16 mouse cellular contexts compared by ENCODE assay signal in genomic region chr2:120054771-120055552, GRCm38 (mm10). TPM values are rescaled to one million over a fixed set of nuclear protein-coding genes. Genes with fewer than 3 reads are reported as not detected.
A peak's percentile ranks its signal among the peaks of the same experiment; 100 is the strongest.
DNase-seq lines count a peak whose midpoint lies in the region; ATAC-seq lines count a peak whose summit lies in the region.
"Had no signal": no experiment of that assay in that cellular context is flagged by ENCODE, and none has a peak within 500 bp of the region (broad histone marks: within the 10 kb centered on the region; RNA-seq: fewer than 3 reads in every experiment).

No protein-coding gene starts in this region.

- no peak overlapping the region for H3K4me3 ChIP-seq in brown adipose tissue, adult 24 weeks (ENCODE audit: insufficient read depth, low read depth, low read length)
- H3K4me3 ChIP-seq in hindbrain, embryonic 16.5 days (ENCODE audit: low read length) = no peak overlapping the region
- H3K4me3 ChIP-seq: kidney, embryonic 15.5 days; layer of hippocampus, adult 2 months; limb, embryonic 15.5 days; megakaryocyte, embryonic 14.5 days; neural tube, embryonic 12.5 days had no signal

- ATAC-seq in hindbrain, embryonic 16.5 days = no peak

- H3K27me3 ChIP-seq in hindbrain, embryonic 16.5 days (replicated peaks; ENCODE audit: control insufficient read depth, insufficient read depth, low read length) = no peaks in the 10 kb centered on the region
- H3K27me3 ChIP-seq: kidney, embryonic 15.5 days; limb, embryonic 15.5 days; neural tube, embryonic 12.5 days had no signal

- no peak overlapping the region for H3K9ac ChIP-seq in hindbrain, embryonic 16.5 days (ENCODE audit: low read depth, low read length)
- H3K9ac ChIP-seq: kidney, embryonic 15.5 days; limb, embryonic 15.5 days; lung, embryonic 14.5 days; neural tube, embryonic 12.5 days had no signal

- H3K9me3 ChIP-seq in hindbrain, embryonic 16.5 days (ENCODE audit: control insufficient read depth, low read length) = no peaks in the 10 kb centered on the region
- H3K9me3 ChIP-seq: kidney, embryonic 15.5 days; limb, embryonic 15.5 days; megakaryocyte, embryonic 14.5 days; neural tube, embryonic 12.5 days had no signal

- H3K27ac ChIP-seq in brown adipose tissue, adult 24 weeks (replicated peaks; ENCODE audit: low read depth, low read length) = peak overlapping the region; percentile 68
- no peak overlapping the region for H3K27ac ChIP-seq in hindbrain, embryonic 16.5 days (ENCODE audit: low read depth, low read length)
- H3K27ac ChIP-seq: kidney, embryonic 15.5 days; layer of hippocampus, adult 2 months; limb, embryonic 15.5 days; neural tube, embryonic 12.5 days had no signal

- no peaks in the 10 kb centered on the region for H3K36me3 ChIP-seq in hindbrain, embryonic 16.5 days (ENCODE audit: control insufficient read depth, insufficient read depth, low read length)
- H3K36me3 ChIP-seq: kidney, embryonic 15.5 days; limb, embryonic 15.5 days; neural tube, embryonic 12.5 days had no signal

- 90% methylated on average over 12 of the region's 12 CpGs for WGBS in hindbrain, embryonic 16.5 days

- H3K4me1 ChIP-seq in brown adipose tissue, adult 24 weeks (ENCODE audit: control insufficient read depth, insufficient read depth, insufficient read length, low read length) = peaks cover 38% of the 10 kb centered on the region
- no peaks in the 10 kb centered on the region for H3K4me1 ChIP-seq in hindbrain, embryonic 16.5 days (ENCODE audit: control insufficient read depth, insufficient read depth, low read depth, low read length)
- H3K4me1 ChIP-seq: megakaryocyte, embryonic 14.5 days; neural tube, embryonic 12.5 days had no signal

- intact Hi-C loops in heart, postnatal 25 days (cut with DNase I) = no loop called here

- no peak overlapping the region for H3K4me2 ChIP-seq in hindbrain, embryonic 16.5 days (ENCODE audit: low read length)
- H3K4me2 ChIP-seq: kidney, embryonic 15.5 days; limb, embryonic 15.5 days; lung, embryonic 14.5 days; neural tube, embryonic 12.5 days had no signal

- DNase-seq in gastrocnemius, postnatal 25 days = peak; percentile 54
- no peak for DNase-seq in gastrocnemius, postnatal 10 days
- peak; percentile 71 for DNase-seq in adipocyte (ENCODE audit: low spot score)
- DNase-seq in heart, postnatal 25 days (ENCODE audit: low spot score) = peak; percentile 17
- DNase-seq in right cerebral cortex, postnatal 25 days = no peak
- no peak for DNase-seq in cerebellum, adult 9-10 months
- DNase-seq: cerebellum, adult 11-12 months; right cerebral cortex, adult 18-20 months had no signal

RNA-seq across cellular contexts. Expression of gene Pla2g4b, which starts 21.7 kb away (rescaled TPM):
- total RNA-seq in gastrocnemius, postnatal 25 days (2021) = 1 to 10 TPM; 1.3 to 1.4 TPM
- 1 to 10 TPM in 1 of 2 experiments, under 1 TPM in 1; 0.82 to 2.2 TPM for total RNA-seq in gastrocnemius, postnatal 10 days (2021)
- 0.88 TPM in 1 of 2 replicates, not detected in the other for polyA plus RNA-seq in brown adipose tissue, adult 24 weeks (2012; ENCODE audit: insufficient read depth, insufficient read length, missing spikeins)
- 1 to 10 TPM; 1.7 to 2.8 TPM for total RNA-seq in heart, postnatal 25 days (2021)
- polyA plus RNA-seq in hindbrain, embryonic 16.5 days (2015; fragmentation: Nextera tagmentation; extraction: Ambion mirVana) = 1.9 and 4.0 TPM in 2 replicates

RNA-seq across cellular contexts. Expression of gene Gm28042, which starts 27.7 kb away (rescaled TPM):
- 1 to 10 TPM in 1 of 2 experiments, under 1 TPM in 1; 0.41 to 1.2 TPM for total RNA-seq in gastrocnemius, postnatal 25 days (2021)
- 1 to 10 TPM; 1.1 to 1.2 TPM for total RNA-seq in gastrocnemius, postnatal 10 days (2021)
- 0.54 TPM in 1 of 2 replicates, not detected in the other for polyA plus RNA-seq in brown adipose tissue, adult 24 weeks (2012; ENCODE audit: insufficient read depth, insufficient read length, missing spikeins)
- total RNA-seq in heart, postnatal 25 days (2021) = under 1 TPM; 0.81 TPM
- polyA plus RNA-seq in hindbrain, embryonic 16.5 days (2015; fragmentation: Nextera tagmentation; extraction: Ambion mirVana) = 3.7 and 5.3 TPM in 2 replicates

RNA-seq across cellular contexts. Expression of gene Jmjd7, which starts 27.7 kb away (rescaled TPM):
- total RNA-seq in gastrocnemius, postnatal 25 days (2021) = 1 to 10 TPM; 2.5 to 3.7 TPM
- 1 to 10 TPM; 4.1 to 5.3 TPM for total RNA-seq in gastrocnemius, postnatal 10 days (2021)
- 4.8 and 9.3 TPM in 2 replicates for polyA plus RNA-seq in brown adipose tissue, adult 24 weeks (2012; ENCODE audit: insufficient read depth, insufficient read length, missing spikeins)
- 1 to 10 TPM; 7.1 to 9.1 TPM for total RNA-seq in heart, postnatal 25 days (2021)
- 17.0 and 17.7 TPM in 2 replicates for polyA plus RNA-seq in hindbrain, embryonic 16.5 days (2015; fragmentation: Nextera tagmentation; extraction: Ambion mirVana)

Comparison
In these comparisons a context has a peak if more than half of its experiments do, and no peak if none do; other contexts are left out.
1. DNase-seq: peak in gastrocnemius, postnatal 25 days (single experiment), adipocyte (single experiment) and heart, postnatal 25 days (single experiment); none in gastrocnemius, postnatal 10 days (single experiment), right cerebral cortex, postnatal 25 days (single experiment) and cerebellum, adult 9-10 months (single experiment).